Mouse (Mus musculus): ENCODE data around the gene Pank3. TPM values are rescaled to one million over a fixed set of nuclear protein-coding genes. Genes with fewer than 3 reads are reported as not detected.

Pank3 gene
- 22.1 and 25.3 TPM in 2 replicates for polyA plus RNA-seq (2012; ENCODE audit: insufficient read depth, insufficient read length, missing spikeins)

GRCm38 (mm10) chr11:35769188-35769745 lies at the start of gene Pank3:
Gene Pank3, plus strand, starts transcription at chr11:35769484.
- Histone ChIP-seq H3K4me1 (ENCODE audit: control insufficient read depth, insufficient read depth, low read length) (peaks cover 14% of the 10 kb centered on the region), H3K4me3 (ENCODE audit: insufficient read depth, low read length) (peak within 1 kb of the TSS; percentile 69), H3K27ac (ENCODE audit: insufficient read depth, low read depth, low read length) (peak within 1 kb of the TSS; percentile 67)
- TF ChIP-seq CTCF (IDR thresholded peaks at IDR 0.05; ENCODE audit: low read depth, low read length) (no peak), POLR2A (IDR thresholded peaks at IDR 0.05; ENCODE audit: borderline replicate concordance, low read depth, low read length) (no peak)

GRCm38 (mm10) chr11:35723876-35724275 lies 45.4 kb upstream of the Pank3 start:
- no peak overlapping the region for H3K4me3 ChIP-seq (ENCODE audit: insufficient read depth, low read length)
- no peak for TF ChIP-seq POLR2A (IDR thresholded peaks at IDR 0.05; ENCODE audit: borderline replicate concordance, low read depth, low read length)
- TF ChIP-seq CTCF (IDR thresholded peaks at IDR 0.05; ENCODE audit: low read depth, low read length), result no peak
- H3K4me1 ChIP-seq (ENCODE audit: control insufficient read depth, insufficient read depth, low read length), result no peaks in the 10 kb centered on the region
- H3K27ac ChIP-seq (ENCODE audit: insufficient read depth, low read depth, low read length), result no peak overlapping the region

GRCm38 (mm10) chr11:35726341-35726846 lies 42.9 kb upstream of the Pank3 start:
- H3K27ac ChIP-seq (ENCODE audit: insufficient read depth, low read depth, low read length), result no peak overlapping the region
- no peaks in the 10 kb centered on the region for H3K4me1 ChIP-seq (ENCODE audit: control insufficient read depth, insufficient read depth, low read length)
- no peak overlapping the region for H3K4me3 ChIP-seq (ENCODE audit: insufficient read depth, low read length)
- TF ChIP-seq POLR2A (IDR thresholded peaks at IDR 0.05; ENCODE audit: borderline replicate concordance, low read depth, low read length) (no peak), CTCF (IDR thresholded peaks at IDR 0.05; ENCODE audit: low read depth, low read length) (no peak)

GRCm38 (mm10) chr11:35728200-35728599 lies 41.1 kb upstream of the Pank3 start:
- H3K4me1 ChIP-seq (ENCODE audit: control insufficient read depth, insufficient read depth, low read length), result no peaks in the 10 kb centered on the region
- no peak for TF ChIP-seq CTCF (IDR thresholded peaks at IDR 0.05; ENCODE audit: low read depth, low read length)
- TF ChIP-seq POLR2A (IDR thresholded peaks at IDR 0.05; ENCODE audit: borderline replicate concordance, low read depth, low read length), result no peak
- no peak overlapping the region for H3K4me3 ChIP-seq (ENCODE audit: insufficient read depth, low read length)
- no peak overlapping the region for H3K27ac ChIP-seq (ENCODE audit: insufficient read depth, low read depth, low read length)

GRCm38 (mm10) chr11:35729186-35729585 lies 40.1 kb upstream of the Pank3 start:
- TF ChIP-seq POLR2A (IDR thresholded peaks at IDR 0.05; ENCODE audit: borderline replicate concordance, low read depth, low read length) (no peak), CTCF (IDR thresholded peaks at IDR 0.05; ENCODE audit: low read depth, low read length) (no peak)
- Histone ChIP-seq H3K4me1 (ENCODE audit: control insufficient read depth, insufficient read depth, low read length) (no peaks in the 10 kb centered on the region), H3K4me3 (ENCODE audit: insufficient read depth, low read length) (no peak overlapping the region), H3K27ac (ENCODE audit: insufficient read depth, low read depth, low read length) (no peak overlapping the region)

- Histone ChIP-seq H3K27ac (ENCODE audit: insufficient read depth, low read depth, low read length) (no peak overlapping the region), H3K4me3 (ENCODE audit: insufficient read depth, low read length) (no peak overlapping the region), H3K4me1 (ENCODE audit: control insufficient read depth, insufficient read depth, low read length) (no peaks in the 10 kb centered on the region)
- TF ChIP-seq POLR2A (IDR thresholded peaks at IDR 0.05; ENCODE audit: borderline replicate concordance, low read depth, low read length) (no peak), CTCF (IDR thresholded peaks at IDR 0.05; ENCODE audit: low read depth, low read length) (no peak)
Measured at GRCm38 (mm10) chr11:35732366-35732765, 36.9 kb upstream of the Pank3 start.

- H3K4me1 ChIP-seq (ENCODE audit: control insufficient read depth, insufficient read depth, low read length), result no peaks in the 10 kb centered on the region
- no peak overlapping the region for H3K27ac ChIP-seq (ENCODE audit: insufficient read depth, low read depth, low read length)
- TF ChIP-seq CTCF (IDR thresholded peaks at IDR 0.05; ENCODE audit: low read depth, low read length) (no peak), POLR2A (IDR thresholded peaks at IDR 0.05; ENCODE audit: borderline replicate concordance, low read depth, low read length) (no peak)
- H3K4me3 ChIP-seq (ENCODE audit: insufficient read depth, low read length), result no peak overlapping the region
Measured at GRCm38 (mm10) chr11:35736817-35737216, 32.5 kb upstream of the Pank3 start.

GRCm38 (mm10) chr11:35737262-35737661 lies 32.0 kb upstream of the Pank3 start:
- Histone ChIP-seq H3K4me1 (ENCODE audit: control insufficient read depth, insufficient read depth, low read length) (no peaks in the 10 kb centered on the region), H3K4me3 (ENCODE audit: insufficient read depth, low read length) (no peak overlapping the region), H3K27ac (ENCODE audit: insufficient read depth, low read depth, low read length) (no peak overlapping the region)
- TF ChIP-seq POLR2A (IDR thresholded peaks at IDR 0.05; ENCODE audit: borderline replicate concordance, low read depth, low read length) (no peak), CTCF (IDR thresholded peaks at IDR 0.05; ENCODE audit: low read depth, low read length) (no peak)

- Histone ChIP-seq H3K27ac (ENCODE audit: insufficient read depth, low read depth, low read length) (no peak overlapping the region), H3K4me1 (ENCODE audit: control insufficient read depth, insufficient read depth, low read length) (no peaks in the 10 kb centered on the region), H3K4me3 (ENCODE audit: insufficient read depth, low read length) (no peak overlapping the region)
- TF ChIP-seq CTCF (IDR thresholded peaks at IDR 0.05; ENCODE audit: low read depth, low read length) (no peak), POLR2A (IDR thresholded peaks at IDR 0.05; ENCODE audit: borderline replicate concordance, low read depth, low read length) (no peak)
Measured at GRCm38 (mm10) chr11:35738102-35738501, 31.2 kb upstream of the Pank3 start.

- Histone ChIP-seq H3K27ac (ENCODE audit: insufficient read depth, low read depth, low read length) (no peak overlapping the region), H3K4me1 (ENCODE audit: control insufficient read depth, insufficient read depth, low read length) (no peaks in the 10 kb centered on the region), H3K4me3 (ENCODE audit: insufficient read depth, low read length) (no peak overlapping the region)
- TF ChIP-seq POLR2A (IDR thresholded peaks at IDR 0.05; ENCODE audit: borderline replicate concordance, low read depth, low read length) (no peak), CTCF (IDR thresholded peaks at IDR 0.05; ENCODE audit: low read depth, low read length) (no peak)
Measured at GRCm38 (mm10) chr11:35743586-35743985, 25.7 kb upstream of the Pank3 start.
